Mouse (Mus musculus): ENCODE data around the gene Dnah14. TPM values are rescaled to one million over a fixed set of nuclear protein-coding genes. Genes with fewer than 3 reads are reported as not detected.

Dnah14 gene
- polyA plus RNA-seq, 1 experiment from 2014 or later: 1.6 TPM

DNA sequence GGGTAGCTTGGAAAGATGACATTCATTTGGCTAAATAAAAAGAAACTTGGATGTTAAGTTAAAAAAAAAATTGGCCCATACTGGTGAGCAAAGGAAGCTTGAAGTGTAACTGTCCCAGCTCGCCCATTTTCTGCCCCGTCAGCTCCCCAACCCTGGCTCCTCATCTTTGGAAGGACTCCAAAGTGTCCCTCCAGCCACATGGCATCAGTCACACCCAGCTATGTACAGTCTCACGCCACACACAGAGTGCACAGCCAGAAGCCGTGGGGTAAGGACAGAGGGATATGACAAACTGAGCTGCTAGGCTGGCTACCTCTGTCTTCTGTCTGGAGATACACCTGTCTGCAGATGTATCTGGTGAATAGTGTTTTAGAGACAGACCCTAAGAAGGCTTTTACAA is 224.3 kb downstream of the Dnah14 start:
- Histone ChIP-seq H3K4me3 (no peak overlapping the region), H3K9me3 (no peaks in the 10 kb centered on the region), H3K36me3 (no peaks in the 10 kb centered on the region), H3K9ac (no peak overlapping the region), H3K27me3 (no peaks in the 10 kb centered on the region), H3K4me2 (replicated peaks) (no peak overlapping the region), H3K4me1 (no peaks in the 10 kb centered on the region), H3K27ac (no peak overlapping the region)
- 87% methylated on average over 4 of the region's 4 CpGs for WGBS
- ATAC-seq (ENCODE audit: insufficient number of reproducible peaks, insufficient read depth, low FRiP score, low TSS enrichment): no peak

DNA sequence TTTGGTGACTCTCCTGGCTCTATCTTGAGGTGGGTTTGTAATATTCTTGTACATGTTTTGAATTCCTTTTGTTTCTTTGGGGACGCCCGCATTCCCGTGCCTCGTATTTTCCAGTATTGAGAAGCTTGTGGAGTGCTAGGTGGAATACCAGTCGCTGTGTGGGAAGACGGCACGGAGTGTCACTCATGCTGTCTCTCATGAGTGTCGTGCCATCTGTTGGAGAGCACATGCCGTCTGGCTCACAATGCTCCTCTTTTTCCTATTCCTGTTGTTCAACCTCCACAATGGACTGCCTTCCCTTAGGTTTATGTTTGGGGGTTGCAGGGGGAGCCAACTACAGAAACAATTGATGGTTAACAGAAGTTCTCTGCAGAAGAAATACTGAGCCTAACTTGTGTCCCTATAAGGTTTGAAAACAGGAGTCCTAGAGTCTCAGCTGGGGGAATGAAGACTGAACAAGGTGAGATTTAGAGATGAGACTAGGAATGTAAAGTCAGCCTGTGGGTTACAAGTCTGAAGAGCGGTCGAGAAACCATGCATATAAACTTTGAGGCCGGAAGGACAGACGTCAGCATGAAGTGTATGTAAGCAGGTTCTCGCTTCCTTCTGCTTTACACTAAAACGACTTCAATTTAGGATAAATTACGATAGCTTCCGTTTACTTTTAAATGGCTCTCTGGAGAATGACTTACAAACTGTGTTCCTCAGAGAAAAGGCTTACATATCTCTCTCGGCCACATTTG is 235.3 kb downstream of the Dnah14 start:
- Histone ChIP-seq H3K4me3 (no peak overlapping the region), H3K4me1 (no peaks in the 10 kb centered on the region), H3K27ac (no peak overlapping the region), H3K27me3 (no peaks in the 10 kb centered on the region), H3K9ac (no peak overlapping the region), H3K4me2 (replicated peaks) (no peak overlapping the region), H3K9me3 (no peaks in the 10 kb centered on the region), H3K36me3 (peaks cover 22% of the 10 kb centered on the region)
- 89% methylated on average over 18 of the region's 18 CpGs for WGBS
- no peak for ATAC-seq (ENCODE audit: insufficient number of reproducible peaks, insufficient read depth, low FRiP score, low TSS enrichment)

DNA sequence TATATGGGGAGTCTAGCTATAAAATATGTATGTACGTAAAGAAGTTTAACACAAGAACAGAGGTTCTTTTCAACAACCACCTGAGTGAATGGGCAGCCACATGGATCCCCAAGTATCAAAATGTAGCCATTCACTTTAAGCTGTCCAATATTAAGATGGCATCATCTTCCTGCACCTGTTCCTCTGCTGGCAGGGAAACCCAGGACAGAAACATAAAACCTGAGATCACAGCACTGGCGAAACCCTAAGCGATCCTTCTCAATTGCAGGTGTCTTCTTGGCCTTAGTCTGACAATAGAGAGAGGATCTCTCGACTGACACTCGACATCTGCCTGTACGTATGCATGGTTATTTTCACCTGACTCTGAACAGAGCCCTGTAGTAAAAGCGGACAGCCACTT is 250.4 kb downstream of the Dnah14 start:
- Histone ChIP-seq H3K27ac (no peak overlapping the region), H3K4me2 (replicated peaks) (no peak overlapping the region), H3K27me3 (no peaks in the 10 kb centered on the region), H3K4me1 (no peaks in the 10 kb centered on the region), H3K9me3 (no peaks in the 10 kb centered on the region), H3K9ac (no peak overlapping the region), H3K36me3 (peaks cover 94% of the 10 kb centered on the region), H3K4me3 (no peak overlapping the region)
- 94% methylated on average over 7 of the region's 7 CpGs for WGBS
- ATAC-seq (ENCODE audit: insufficient number of reproducible peaks, insufficient read depth, low FRiP score, low TSS enrichment): no peak

DNA sequence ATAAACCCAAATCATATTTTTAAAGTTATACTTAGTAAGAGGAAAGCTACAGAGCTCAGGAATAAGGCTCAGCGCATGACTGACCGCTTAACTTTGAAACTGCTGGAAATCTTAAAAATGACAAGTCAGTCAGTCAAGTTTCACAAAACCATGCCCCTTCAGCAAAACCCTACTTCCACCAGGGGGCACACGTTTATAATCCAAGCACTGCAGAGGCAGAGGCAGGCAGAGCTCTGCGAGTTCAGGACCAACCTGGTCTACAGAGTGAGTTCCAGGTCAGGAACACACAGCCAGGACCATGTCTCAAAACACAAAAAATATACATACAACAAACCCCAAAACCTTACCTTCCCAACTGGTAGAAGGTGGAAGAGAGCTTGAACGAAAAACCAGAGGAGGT is 252.0 kb downstream of the Dnah14 start:
- Histone ChIP-seq H3K9me3 (no peaks in the 10 kb centered on the region), H3K4me3 (no peak overlapping the region), H3K27me3 (no peaks in the 10 kb centered on the region), H3K27ac (no peak overlapping the region), H3K4me1 (no peaks in the 10 kb centered on the region), H3K36me3 (peaks cover 96% of the 10 kb centered on the region), H3K4me2 (replicated peaks) (no peak overlapping the region), H3K9ac (no peak overlapping the region)
- no peak for ATAC-seq (ENCODE audit: insufficient number of reproducible peaks, insufficient read depth, low FRiP score, low TSS enrichment)
- WGBS: 92% methylated on average over 5 of the region's 5 CpGs

DNA sequence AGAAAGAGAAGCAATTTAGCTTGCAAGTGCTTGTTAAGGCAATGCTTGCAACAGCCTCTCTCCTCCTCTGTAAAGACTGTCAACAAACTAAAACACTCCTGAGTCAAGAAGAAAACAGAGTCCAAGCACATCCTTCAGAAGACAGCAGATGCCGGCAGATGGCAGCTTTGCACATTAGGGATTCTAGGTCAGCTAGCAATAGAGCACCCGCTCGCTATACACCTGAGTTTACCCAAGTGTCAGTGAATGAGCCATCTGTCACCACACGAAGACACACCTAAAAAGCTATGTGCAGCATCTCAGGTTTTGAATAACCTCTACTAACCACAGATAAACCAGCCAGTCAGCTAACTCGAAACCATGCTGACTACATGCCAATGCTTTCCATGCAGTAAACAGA is 256.4 kb downstream of the Dnah14 start:
- no peak for ATAC-seq (ENCODE audit: insufficient number of reproducible peaks, insufficient read depth, low FRiP score, low TSS enrichment)
- no peak overlapping the region for H3K9ac ChIP-seq
- no peak overlapping the region for H3K4me3 ChIP-seq
- 91% methylated on average over 5 of the region's 5 CpGs for WGBS
- no peaks in the 10 kb centered on the region for H3K27me3 ChIP-seq
- H3K4me2 ChIP-seq (replicated peaks): no peak overlapping the region
- no peak overlapping the region for H3K27ac ChIP-seq
- no peaks in the 10 kb centered on the region for H3K4me1 ChIP-seq
- peaks cover 83% of the 10 kb centered on the region for H3K36me3 ChIP-seq
- H3K9me3 ChIP-seq: no peaks in the 10 kb centered on the region

DNA sequence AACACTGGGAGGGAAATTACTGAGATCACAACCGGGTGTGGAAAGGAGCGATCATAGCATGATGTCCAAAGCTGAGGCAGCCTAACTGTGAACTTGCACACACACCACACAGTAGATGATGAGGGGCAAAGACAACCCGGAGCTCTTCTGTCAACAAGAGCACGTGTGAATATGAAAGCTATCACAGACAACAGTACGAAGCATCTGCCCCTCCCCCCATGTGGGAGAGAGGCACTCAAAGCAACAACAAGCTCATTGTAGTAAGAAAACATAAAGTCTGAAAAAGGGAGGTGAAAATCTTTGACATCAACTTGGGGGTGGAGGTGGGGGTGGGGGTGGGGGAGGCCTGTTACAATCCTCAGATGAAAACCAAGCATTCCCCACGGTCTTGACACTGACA is 256.8 kb downstream of the Dnah14 start:
- Histone ChIP-seq H3K4me3 (no peak overlapping the region), H3K36me3 (peaks cover 79% of the 10 kb centered on the region), H3K27me3 (no peaks in the 10 kb centered on the region), H3K4me1 (peaks cover 2% of the 10 kb centered on the region; the same call in 1 of the 2 replicates), H3K9me3 (no peaks in the 10 kb centered on the region), H3K9ac (no peak overlapping the region), H3K4me2 (replicated peaks) (no peak overlapping the region), H3K27ac (no peak overlapping the region)
- 84% methylated on average over 6 of the region's 6 CpGs for WGBS
- ATAC-seq (ENCODE audit: insufficient number of reproducible peaks, insufficient read depth, low FRiP score, low TSS enrichment): no peak

DNA sequence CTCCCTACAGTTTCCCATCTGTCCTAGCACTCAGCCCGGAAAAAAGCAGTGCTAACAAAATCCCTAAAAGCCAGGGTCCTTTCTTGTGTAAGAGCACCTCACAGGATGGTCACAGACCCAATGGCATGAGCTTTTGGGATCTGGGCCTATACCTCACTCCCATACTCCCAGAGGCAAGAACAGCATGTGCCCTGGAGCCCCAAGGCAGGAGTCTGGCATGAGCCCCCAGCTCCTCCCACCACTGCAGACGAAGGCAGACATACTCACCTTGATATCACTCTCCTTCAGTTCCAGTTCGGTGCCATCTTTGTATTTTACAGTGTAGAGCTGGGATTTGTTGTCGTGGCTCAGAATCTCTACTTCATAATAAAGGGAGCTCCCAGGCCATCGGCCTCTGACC is 261.8 kb downstream of the Dnah14 start:
- no peak for ATAC-seq (ENCODE audit: insufficient number of reproducible peaks, insufficient read depth, low FRiP score, low TSS enrichment)
- 83% methylated on average over 5 of the region's 5 CpGs for WGBS
- Histone ChIP-seq H3K9ac (no peak overlapping the region), H3K27me3 (no peaks in the 10 kb centered on the region), H3K27ac (no peak overlapping the region), H3K9me3 (no peaks in the 10 kb centered on the region), H3K4me1 (peaks cover 27% of the 10 kb centered on the region), H3K4me3 (no peak overlapping the region), H3K36me3 (peaks cover 30% of the 10 kb centered on the region), H3K4me2 (replicated peaks) (no peak overlapping the region)

DNA sequence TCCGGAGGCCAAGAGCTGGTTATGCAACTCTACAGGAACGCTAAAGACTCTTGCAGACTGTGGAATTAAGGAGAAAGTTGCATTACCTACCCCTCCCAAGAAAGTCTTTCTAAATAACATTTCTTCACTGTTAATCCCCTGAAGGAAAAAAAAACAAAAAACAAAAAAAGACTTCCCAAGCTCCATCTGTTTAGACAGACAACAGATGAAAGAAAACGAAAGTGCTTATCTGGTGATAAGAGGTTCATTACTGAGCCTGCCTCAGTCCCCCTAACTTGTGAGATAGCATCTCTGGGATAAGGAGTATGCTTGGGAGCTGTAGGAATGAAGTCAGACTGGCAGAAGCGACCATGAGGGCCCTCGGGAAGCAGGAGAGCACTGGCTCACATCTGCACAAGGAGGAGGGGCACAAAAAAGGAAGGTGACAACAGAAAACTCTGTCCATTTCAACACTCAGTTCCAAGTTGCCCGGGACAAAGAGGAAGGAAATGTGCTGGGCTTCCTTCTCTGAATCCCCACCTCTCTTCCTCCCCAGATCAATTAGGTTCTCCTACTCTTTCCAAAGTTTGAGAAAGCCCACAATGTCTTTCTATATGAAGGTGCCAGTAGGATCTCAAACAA is 263.5 kb downstream of the Dnah14 start:
- Histone ChIP-seq H3K4me3 (peak overlapping the region; percentile 16), H3K36me3 (peaks cover 20% of the 10 kb centered on the region), H3K4me1 (peaks cover 27% of the 10 kb centered on the region), H3K9ac (no peak overlapping the region), H3K9me3 (no peaks in the 10 kb centered on the region), H3K4me2 (replicated peaks) (peak overlapping the region; percentile 84), H3K27ac (no peak overlapping the region), H3K27me3 (no peaks in the 10 kb centered on the region)
- 16% methylated on average over 6 of the region's 6 CpGs for WGBS
- ATAC-seq (ENCODE audit: insufficient number of reproducible peaks, insufficient read depth, low FRiP score, low TSS enrichment): no peak

DNA sequence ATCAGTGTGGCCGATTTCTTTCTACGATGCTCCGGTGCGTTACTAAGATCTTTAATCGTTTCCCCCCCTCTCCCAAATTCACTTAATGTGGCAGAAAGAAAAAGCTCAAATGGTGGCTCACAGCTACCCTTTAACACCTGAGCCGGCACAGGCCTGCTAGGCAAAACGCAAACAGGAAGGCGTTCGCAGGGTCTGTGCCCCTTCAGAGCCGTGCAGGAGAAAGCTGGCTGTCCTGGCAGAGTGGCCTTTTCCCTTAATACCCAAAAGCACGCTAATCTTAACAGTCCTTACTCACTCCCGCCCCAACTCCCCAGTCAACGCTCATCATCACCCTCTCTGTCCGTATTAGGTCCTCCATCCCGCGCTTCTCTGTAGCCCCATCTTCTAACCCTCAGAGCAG is 265.0 kb downstream of the Dnah14 start:
- Histone ChIP-seq H3K4me1 (peaks cover 27% of the 10 kb centered on the region), H3K27me3 (no peaks in the 10 kb centered on the region), H3K4me3 (peak overlapping the region; percentile 84), H3K9me3 (no peaks in the 10 kb centered on the region), H3K36me3 (peaks cover 6% of the 10 kb centered on the region; the same call in 1 of the 2 replicates), H3K27ac (peak overlapping the region; percentile 95), H3K4me2 (replicated peaks) (peak overlapping the region; percentile 84), H3K9ac (peak overlapping the region; percentile 92)
- under 1% methylated on average over 16 of the region's 16 CpGs for WGBS
- peak; percentile 6; the same call in 1 of the 2 replicates for ATAC-seq (ENCODE audit: insufficient number of reproducible peaks, insufficient read depth, low FRiP score, low TSS enrichment)

DNA sequence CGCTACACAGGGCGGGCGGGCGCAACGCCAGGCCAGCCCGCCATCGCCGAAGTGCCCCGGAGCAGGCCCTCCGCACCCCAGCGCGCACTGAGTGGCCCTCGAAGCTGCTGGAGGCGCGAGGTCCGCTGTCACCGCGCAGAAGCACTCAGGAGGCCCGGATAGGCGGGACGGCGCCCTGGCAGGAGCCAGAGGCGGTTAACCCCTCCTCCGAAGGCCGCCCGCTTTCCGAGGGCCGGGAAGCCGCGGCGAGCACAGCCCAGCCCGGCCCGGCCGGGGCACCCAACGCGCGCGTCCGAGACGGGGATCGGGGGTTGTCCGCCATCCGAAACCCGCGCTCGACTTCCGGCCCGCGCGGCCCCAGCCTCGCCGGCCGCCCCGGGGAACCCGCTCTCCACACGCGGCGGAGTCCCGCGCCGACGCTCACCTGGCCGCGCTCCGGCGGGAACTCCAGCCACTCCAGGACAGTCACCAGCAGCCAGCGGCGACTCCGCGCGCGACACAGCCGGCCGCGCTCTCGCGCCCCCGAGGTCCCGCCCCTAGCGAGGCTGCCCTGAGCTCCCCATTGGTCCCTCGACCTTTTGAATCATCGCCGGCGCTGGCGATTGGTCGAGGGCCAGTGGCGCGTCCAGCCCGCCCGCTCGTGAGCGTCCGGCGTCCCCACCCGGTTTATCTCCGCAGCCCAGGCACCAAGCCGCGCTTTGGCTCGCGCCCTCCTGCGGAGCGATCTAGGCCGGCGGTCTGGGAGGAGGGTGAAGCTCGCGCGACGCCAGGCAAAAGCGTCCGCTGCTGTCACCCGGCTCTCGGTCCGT is 265.7 kb downstream of the Dnah14 start:
- no peaks in the 10 kb centered on the region for H3K9me3 ChIP-seq
- WGBS: under 1% methylated on average over 91 of the region's 113 CpGs
- ATAC-seq (ENCODE audit: insufficient number of reproducible peaks, insufficient read depth, low FRiP score, low TSS enrichment): peak; percentile 98
- H3K4me2 ChIP-seq (replicated peaks): peak overlapping the region; percentile 84
- H3K27ac ChIP-seq: peak overlapping the region; percentile 95
- no peaks in the 10 kb centered on the region for H3K27me3 ChIP-seq
- peaks cover 27% of the 10 kb centered on the region for H3K4me1 ChIP-seq
- H3K9ac ChIP-seq: peak overlapping the region; percentile 92
- H3K36me3 ChIP-seq: no peaks in the 10 kb centered on the region
- H3K4me3 ChIP-seq: peak overlapping the region; percentile 84

DNA sequence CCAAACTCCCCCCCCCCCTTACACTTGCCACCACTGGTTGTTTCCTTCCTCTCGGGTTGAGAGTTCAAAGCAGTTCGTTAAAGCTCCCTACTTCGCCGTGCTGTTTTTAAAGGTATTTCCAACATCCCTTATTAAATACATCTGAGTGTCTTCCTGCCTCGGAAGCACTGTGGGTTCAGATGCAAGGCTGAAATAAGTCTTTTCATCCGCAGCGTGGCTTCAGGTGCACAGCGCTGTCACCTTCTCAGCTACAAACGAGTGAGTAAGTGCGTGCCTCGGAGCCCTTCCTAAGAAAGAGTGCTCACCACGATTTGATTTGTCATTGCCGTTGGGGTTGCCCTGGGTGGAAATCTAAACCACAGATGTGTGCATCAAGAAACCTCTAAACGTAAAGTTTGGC is 266.4 kb downstream of the Dnah14 start, which contains the start of gene Lbr:
Lbr (minus strand) TSS at position 266 of the 400 bp plus-strand sequence.
- H3K27ac ChIP-seq: peak within 1 kb of the TSS; percentile 95
- H3K4me1 ChIP-seq: peaks cover 27% of the 10 kb centered on the region
- H3K36me3 ChIP-seq: no peaks in the 10 kb centered on the region
- no peaks in the 10 kb centered on the region for H3K9me3 ChIP-seq
- no peaks in the 10 kb centered on the region for H3K27me3 ChIP-seq
- no peak for ATAC-seq (ENCODE audit: insufficient number of reproducible peaks, insufficient read depth, low FRiP score, low TSS enrichment)
- H3K4me2 ChIP-seq (replicated peaks): peak within 1 kb of the TSS; percentile 84
- WGBS: under 1% methylated on average over 14 of the region's 14 CpGs
- H3K4me3 ChIP-seq: peak within 1 kb of the TSS; percentile 84
- peak within 1 kb of the TSS; percentile 92 for H3K9ac ChIP-seq

Data from embryonic facial prominence, embryonic 12.5 days (tissue).